Mouse (Mus musculus) adrenal gland, postnatal 10 days (tissue): ENCODE data around the gene Ar. TPM values are rescaled to one million over a fixed set of nuclear protein-coding genes. Genes with fewer than 3 reads are reported as not detected.

Source experiments
- DNase-seq: peaks from one replicate; pipeline ENCODE4 v3.0.0; 2021; ENCODE audit warnings: mixed read lengths
- long read RNA-seq, 2 experiments: library from polyadenylated mRNA; stranded (forward); transcript quantifications; one replicate each; pipeline ENCODE4 v2.0.0; 2021
- total RNA-seq, 2 experiments: library from RNA; stranded (reverse); gene quantifications; 2 replicates each; pipeline ENCODE4 v1.2.3; 2021

The Ar gene
- total RNA-seq = 10 to 100 TPM; 21.3 to 22.7 TPM
- long read RNA-seq, experiment 1, full-length matches to known transcripts = 3 of 12 reads
- long read RNA-seq, experiment 1, partial matches to known transcripts = 0 of 12 reads
- long read RNA-seq, experiment 1, other reads (novel, unspliced or antisense) = 9 of 12 reads
- long read RNA-seq, experiment 2, full-length matches to known transcripts = 2 of 5 reads
- long read RNA-seq, experiment 2, partial matches to known transcripts = 0 of 5 reads
- long read RNA-seq, experiment 2, other reads (novel, unspliced or antisense) = 3 of 5 reads

- DNase-seq = peak; percentile 67
These were observed at the start of gene Ar for GRCm38 (mm10) chrX:98148531-98149342. Ar (plus strand) TSS chrX:98148769.

GRCm38 (mm10) chrX:98149724-98150392 is 1.3 kb downstream of the Ar start:
- peak; percentile 21 for DNase-seq

GRCm38 (mm10) chrX:98150393-98151119 is 2.0 kb downstream of the Ar start:
- peak; percentile 22 for DNase-seq

- DNase-seq = no peak
These were observed 41.2 kb downstream of the Ar start for GRCm38 (mm10) chrX:98189759-98190158.

GRCm38 (mm10) chrX:98205766-98206165 is 57.2 kb downstream of the Ar start:
- peak; percentile 30 for DNase-seq

- DNase-seq = peak; percentile 15
These were observed 58.6 kb downstream of the Ar start for GRCm38 (mm10) chrX:98207166-98207565.

GRCm38 (mm10) chrX:98216103-98216502 is 67.5 kb downstream of the Ar start:
- DNase-seq = no peak

- DNase-seq = no peak
These were observed 90.4 kb downstream of the Ar start for GRCm38 (mm10) chrX:98239011-98239410.

GRCm38 (mm10) chrX:98245108-98245507 is 96.5 kb downstream of the Ar start:
- DNase-seq = no peak

- no peak for DNase-seq
These were observed 99.8 kb downstream of the Ar start for GRCm38 (mm10) chrX:98248363-98248762.

GRCm38 (mm10) chrX:98259620-98260019 is 111.1 kb downstream of the Ar start:
- no peak for DNase-seq

- no peak for DNase-seq
These were observed 117.2 kb downstream of the Ar start for GRCm38 (mm10) chrX:98265755-98266154.

- no peak for DNase-seq
These were observed 122.8 kb downstream of the Ar start for GRCm38 (mm10) chrX:98271361-98271760.

- DNase-seq = no peak
These were observed 143.2 kb downstream of the Ar start for GRCm38 (mm10) chrX:98291763-98292162.

- DNase-seq = no peak
These were observed 152.1 kb downstream of the Ar start for GRCm38 (mm10) chrX:98300685-98301084.

- DNase-seq = no peak
These were observed 153.4 kb downstream of the Ar start for GRCm38 (mm10) chrX:98301924-98302323.

- DNase-seq = no peak
These were observed 167.4 kb downstream of the Ar start for GRCm38 (mm10) chrX:98315961-98316360.

- no peak for DNase-seq
These were observed 168.9 kb downstream of the Ar start for GRCm38 (mm10) chrX:98317483-98317882.

GRCm38 (mm10) chrX:98323105-98323504 is 174.5 kb downstream of the Ar start:
- DNase-seq = no peak

GRCm38 (mm10) chrX:98347481-98347880 is 198.9 kb downstream of the Ar start:
- no peak for DNase-seq

GRCm38 (mm10) chrX:98348036-98348435 is 199.5 kb downstream of the Ar start:
- DNase-seq = peak; percentile 60
